Mouse (Mus musculus) thymus, adult 2 months (tissue): ENCODE data around the gene Ebf1. TPM values are rescaled to one million over a fixed set of nuclear protein-coding genes. Genes with fewer than 3 reads are reported as not detected.

ENCODE experiments used
- DNase-seq: peaks from one replicate; pipeline ENCODE4 v3.0.0; 2021
- H3K27ac ChIP-seq: fragments of 200-500 bp; 2 replicates; pipeline ENCODE4 v1.5.1; 2012; ENCODE audit warnings: low read length, control low read depth; ENCODE audit not compliant: control insufficient read depth, insufficient read depth
- H3K27me3 ChIP-seq: fragments of 200-500 bp; 2 replicates; pipeline ENCODE4 v1.6.1; 2012; ENCODE audit warnings: mild to moderate bottlenecking, low read length, moderate library complexity, mixed read lengths; ENCODE audit not compliant: control insufficient read depth, insufficient read depth
- H3K36me3 ChIP-seq: fragments of 200-500 bp; 2 replicates; pipeline ENCODE4 v1.6.1; 2012; ENCODE audit warnings: mild to moderate bottlenecking, low read length, moderate library complexity; ENCODE audit not compliant: control insufficient read depth, insufficient read depth
- H3K4me1 ChIP-seq: fragments of 200-500 bp; replicated peaks from 2 replicates; pipeline ENCODE4 v1.6.1; 2012; ENCODE audit warnings: low read length; ENCODE audit not compliant: control insufficient read depth, insufficient read depth
- H3K4me3 ChIP-seq: fragments of 200-500 bp; 2 replicates; pipeline ENCODE4 v1.5.1; 2012; ENCODE audit warnings: mild to moderate bottlenecking, low read length, control low read depth, moderate library complexity; ENCODE audit not compliant: control insufficient read depth, insufficient read depth
- CTCF ChIP-seq: fragments of 200-500 bp; IDR thresholded peaks from 2 replicates; pipeline ENCODE4 v1.5.1; 2012; ENCODE audit warnings: mild to moderate bottlenecking, control low read depth, low read length, moderate library complexity, borderline replicate concordance; ENCODE audit not compliant: control insufficient read depth, poor library complexity, insufficient read depth; ENCODE audit errors: extremely low read depth
- POLR2A ChIP-seq: fragments of 200-500 bp; IDR thresholded peaks from 2 replicates; pipeline ENCODE4 v1.6.1; 2012; ENCODE audit warnings: mild to moderate bottlenecking, low read length, control low read depth, moderate library complexity; ENCODE audit not compliant: control insufficient read depth, poor library complexity, insufficient read depth; ENCODE audit errors: extremely low read depth
- WGBS: fragments of 180-500 bp; shearing (Covaris S2); methylation state at CpG from one replicate; pipeline ENCODE4 v1.1.7; 2018; 5-methylcytosine and 5-hydroxymethylcytosine counted together
- polyA plus RNA-seq: library from polyadenylated mRNA; depleted of rRNA; stranded (reverse); fragments of >200 nt; gene quantifications from 2 replicates; pipeline ENCODE4 v1.2.3, GENCODE M21; 2012

The Ebf1 gene
- polyA plus RNA-seq, 1 experiment: 4.4 TPM

GRCm38 (mm10) chr11:44681995-44682394, 64.9 kb downstream of the Ebf1 start:
- no peaks in the 10 kb centered on the region; the same call in 1 of the 2 replicates for H3K4me1 ChIP-seq
- H3K27ac ChIP-seq: no peak overlapping the region
- H3K27me3 ChIP-seq: no peaks in the 10 kb centered on the region
- TF ChIP-seq POLR2A (no peak), CTCF (no peak)
- no peaks in the 10 kb centered on the region for H3K36me3 ChIP-seq
- no peak for DNase-seq
- no peak overlapping the region for H3K4me3 ChIP-seq
- WGBS: 60% methylated on average over 4 of the region's 4 CpGs

DNA sequence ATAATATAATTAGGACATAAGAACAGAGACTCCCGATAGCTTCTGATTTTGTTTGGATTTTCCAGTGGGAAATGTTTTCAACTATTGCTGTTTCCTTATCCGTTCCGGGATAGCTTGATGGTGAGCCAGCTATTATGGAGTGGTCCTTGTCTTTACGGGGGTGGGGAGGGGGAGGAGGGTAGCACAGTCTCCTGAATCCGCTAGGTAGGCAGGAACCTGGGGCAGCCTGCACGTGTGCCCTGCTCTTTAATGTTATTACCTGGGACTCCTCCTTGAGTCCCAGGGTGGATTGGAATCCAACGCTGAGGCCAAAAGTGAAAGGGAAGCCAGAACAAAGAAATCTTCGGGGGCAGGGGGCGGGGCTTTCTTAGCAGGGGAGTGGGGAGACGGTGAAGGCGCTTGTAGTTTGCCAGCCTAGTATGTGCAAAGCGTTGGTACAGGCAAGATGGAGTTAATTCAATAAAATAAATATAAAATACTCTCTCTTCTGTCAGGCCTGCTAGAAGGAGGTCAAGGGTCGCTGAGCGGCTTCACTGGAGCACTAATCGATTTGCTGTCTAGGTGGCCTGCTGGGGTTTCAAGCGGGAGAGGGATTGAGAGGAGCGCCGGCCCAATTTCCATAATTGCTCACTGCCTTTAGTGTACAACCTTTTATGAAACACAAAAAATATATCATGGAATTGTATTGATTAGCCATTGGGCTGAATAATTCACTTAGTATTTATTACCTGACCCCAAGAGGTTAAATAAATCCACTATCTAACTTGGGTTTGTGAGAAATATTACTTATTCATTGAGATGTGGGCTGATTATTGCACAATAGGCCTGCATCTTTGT, 65.8 kb downstream of the Ebf1 start:
- Histone ChIP-seq H3K4me1 (no peaks in the 10 kb centered on the region; the same call in 1 of the 2 replicates), H3K27ac (no peak overlapping the region)

GRCm38 (mm10) chr11:44684486-44685076, 67.5 kb downstream of the Ebf1 start:
- no peak overlapping the region for H3K27ac ChIP-seq
- 36% methylated on average over 20 of the region's 20 CpGs for WGBS
- no peaks in the 10 kb centered on the region for H3K36me3 ChIP-seq
- no peaks in the 10 kb centered on the region; the same call in 1 of the 2 replicates for H3K4me1 ChIP-seq
- no peak for TF ChIP-seq POLR2A
- TF ChIP-seq CTCF: no peak
- no peak for DNase-seq
- no peak overlapping the region for H3K4me3 ChIP-seq
- H3K27me3 ChIP-seq: no peaks in the 10 kb centered on the region

More for the DNA sequence above, 65.8 kb downstream of the Ebf1 start:
- H3K4me3 ChIP-seq: no peak overlapping the region
- no peaks in the 10 kb centered on the region for H3K36me3 ChIP-seq
- no peak for DNase-seq
- 89% methylated on average over 18 of the region's 18 CpGs for WGBS
- no peaks in the 10 kb centered on the region for H3K27me3 ChIP-seq
- TF ChIP-seq POLR2A: no peak

- H3K4me3 ChIP-seq: no peak overlapping the region
- no peaks in the 10 kb centered on the region; the same call in 1 of the 2 replicates for H3K4me1 ChIP-seq
- 88% methylated on average over 3 of the region's 3 CpGs for WGBS
- no peaks in the 10 kb centered on the region for H3K36me3 ChIP-seq
- H3K27ac ChIP-seq: no peak overlapping the region
- no peak for DNase-seq
- no peak for TF ChIP-seq CTCF
- no peak for TF ChIP-seq POLR2A
- H3K27me3 ChIP-seq: no peaks in the 10 kb centered on the region
Measured at GRCm38 (mm10) chr11:44685129-44685528, 68.0 kb downstream of the Ebf1 start.

DNA sequence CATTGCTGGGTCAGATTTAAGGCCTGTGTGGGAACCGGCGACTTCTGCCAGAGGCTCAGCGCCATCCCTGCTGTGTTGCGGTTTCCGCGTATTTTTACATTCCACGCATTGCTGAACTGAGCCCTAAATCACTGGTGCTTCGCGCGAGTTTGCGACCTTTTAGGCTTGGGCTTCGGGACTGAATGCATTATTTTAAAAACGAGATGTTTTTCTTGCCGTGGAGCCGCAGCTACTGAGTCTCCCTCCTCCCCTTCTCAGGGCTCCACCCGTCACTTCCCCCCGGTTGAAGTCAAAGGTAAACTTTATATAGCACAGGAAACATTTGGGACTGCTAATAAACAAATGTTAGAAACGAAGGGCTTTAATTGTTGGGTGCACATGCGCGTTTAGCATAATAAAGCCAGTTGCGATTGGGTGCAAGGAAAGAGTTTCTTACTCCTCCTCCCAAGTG, 68.8 kb downstream of the Ebf1 start:
- 49% methylated on average over 21 of the region's 21 CpGs for WGBS
- H3K27ac ChIP-seq: no peak overlapping the region
- no peaks in the 10 kb centered on the region for H3K36me3 ChIP-seq
- TF ChIP-seq CTCF: no peak
- TF ChIP-seq POLR2A: no peak
- no peak for DNase-seq
- no peaks in the 10 kb centered on the region; the same call in 1 of the 2 replicates for H3K4me1 ChIP-seq
- no peaks in the 10 kb centered on the region for H3K27me3 ChIP-seq
- no peak overlapping the region for H3K4me3 ChIP-seq

GRCm38 (mm10) chr11:44686378-44686777, 69.3 kb downstream of the Ebf1 start:
- no peaks in the 10 kb centered on the region for H3K36me3 ChIP-seq
- H3K27ac ChIP-seq: no peak overlapping the region
- H3K4me3 ChIP-seq: no peak overlapping the region
- TF ChIP-seq CTCF: no peak
- TF ChIP-seq POLR2A: no peak
- H3K4me1 ChIP-seq: no peaks in the 10 kb centered on the region; the same call in 1 of the 2 replicates
- no peak for DNase-seq
- no peaks in the 10 kb centered on the region for H3K27me3 ChIP-seq
- 91% methylated on average over 12 of the region's 12 CpGs for WGBS

DNA sequence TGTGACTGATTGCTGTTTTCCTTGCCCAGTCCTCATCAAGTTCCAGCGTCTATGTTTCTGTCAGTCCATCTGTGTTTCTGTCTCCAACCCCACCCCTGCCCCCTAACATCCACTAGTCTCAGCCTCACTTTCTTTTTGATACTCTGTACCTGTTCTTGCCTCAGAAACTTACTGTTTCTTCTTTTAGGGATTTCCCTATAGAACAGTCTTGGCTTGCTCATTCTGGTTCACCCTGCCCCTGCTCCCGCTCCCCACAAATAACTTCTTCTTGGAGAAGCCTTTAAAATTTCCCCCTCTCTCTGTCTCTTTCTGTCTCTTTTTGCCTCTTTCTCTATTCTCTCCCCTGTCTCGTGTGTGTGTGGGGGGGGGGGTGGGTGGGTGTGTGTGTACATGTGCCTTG, 71.4 kb downstream of the Ebf1 start:
- Histone ChIP-seq H3K27ac (no peak overlapping the region), H3K36me3 (no peaks in the 10 kb centered on the region), H3K27me3 (no peaks in the 10 kb centered on the region), H3K4me1 (no peaks in the 10 kb centered on the region; the same call in 1 of the 2 replicates), H3K4me3 (no peak overlapping the region)
- TF ChIP-seq POLR2A (no peak), CTCF (no peak)
- DNase-seq: no peak
- WGBS: 76% methylated on average over 3 of the region's 3 CpGs
